Mouse (Mus musculus) limb, embryonic 11.5 days (tissue): ENCODE measurements around the gene Slc6a16. TPM values are rescaled to one million over a fixed set of nuclear protein-coding genes. Genes with fewer than 3 reads are reported as not detected.

Experiments
- ATAC-seq: fragments of 200-750 bp; cut with Nextera tagmentation; 2 replicates; pipeline ENCODE4 v1.8.0; 2017; ENCODE audit warnings: low read depth; ENCODE audit not compliant: insufficient number of reproducible peaks, low FRiP score, low TSS enrichment
- DNase-seq: peaks from one replicate; pipeline ENCODE4 v3.0.0-alpha.2; 2015; ENCODE audit warnings: low spot score
- H3K27ac ChIP-seq: fragments of 300-500 bp; sonication (generic); replicated peaks from 2 replicates; pipeline ENCODE4 v1.5.1; 2014; ENCODE audit warnings: low read depth, mild to moderate bottlenecking, low read length
- H3K27me3 ChIP-seq: fragments of 300-500 bp; sonication (generic); 2 replicates; pipeline ENCODE4 v1.6.1; 2014; ENCODE audit warnings: mild to moderate bottlenecking, low read length, mixed read lengths; ENCODE audit not compliant: control insufficient read depth, insufficient read depth
- H3K36me3 ChIP-seq: fragments of 300-500 bp; sonication (generic); 2 replicates; pipeline ENCODE4 v1.6.1; 2014; ENCODE audit warnings: mild to moderate bottlenecking, low read length, moderate library complexity, mixed read lengths; ENCODE audit not compliant: control insufficient read depth, insufficient read depth
- H3K4me1 ChIP-seq: fragments of 300-500 bp; sonication (generic); 2 replicates; pipeline ENCODE4 v1.6.1; 2014; ENCODE audit warnings: low read length, mixed read lengths; ENCODE audit not compliant: control insufficient read depth, insufficient read depth
- H3K4me2 ChIP-seq: fragments of 300-500 bp; sonication (generic); 2 replicates; pipeline ENCODE4 v1.6.1; 2014; ENCODE audit warnings: low read depth, mild to moderate bottlenecking, moderate library complexity; ENCODE audit not compliant: severe bottlenecking
- H3K4me3 ChIP-seq: fragments of 300-500 bp; sonication (generic); 2 replicates; pipeline ENCODE4 v1.5.1; 2014; ENCODE audit warnings: low read depth, low read length
- H3K9ac ChIP-seq: fragments of 300-500 bp; sonication (generic); 2 replicates; pipeline ENCODE4 v1.6.1; 2014; ENCODE audit warnings: mild to moderate bottlenecking, low read length
- H3K9me3 ChIP-seq: fragments of 300-500 bp; sonication (generic); 2 replicates; pipeline ENCODE4 v1.6.1; 2016; ENCODE audit warnings: low read length; ENCODE audit not compliant: control insufficient read depth
- WGBS: fragments of 180-500 bp; shearing (Covaris S2); extraction: QIAGEN DNeasy Blood & Tissue Kit; methylation state at CpG from one replicate; pipeline ENCODE4 v1.1.7; 2014; 5-methylcytosine and 5-hydroxymethylcytosine counted together
- polyA plus RNA-seq: library from polyadenylated mRNA; unstranded; fragments of >200 nt; fragmentation: Nextera tagmentation; extraction: Ambion mirVana; gene quantifications from 2 replicates; pipeline ENCODE4 v1.2.1, GENCODE M21; 2014

Slc6a16 gene
- polyA plus RNA-seq, 1 experiment from 2014 or later = 0.36 TPM

GRCm38 (mm10) chr7:45228548-45228947, 12.3 kb upstream of the Slc6a16 start:
- H3K27me3 ChIP-seq = no peaks in the 10 kb centered on the region
- no peak overlapping the region for H3K4me3 ChIP-seq
- no peak overlapping the region for H3K9ac ChIP-seq
- H3K9me3 ChIP-seq = no peaks in the 10 kb centered on the region
- H3K27ac ChIP-seq = no peak overlapping the region
- ATAC-seq = no peak
- H3K4me2 ChIP-seq = no peak overlapping the region
- DNase-seq = peak; percentile 20
- H3K36me3 ChIP-seq = peaks cover 66% of the 10 kb centered on the region
- H3K4me1 ChIP-seq = peaks cover 8% of the 10 kb centered on the region; the same call in 1 of the 2 replicates
- 96% methylated on average over 18 of the region's 18 CpGs for WGBS

GRCm38 (mm10) chr7:45229046-45229445, 11.8 kb upstream of the Slc6a16 start:
- ATAC-seq (no peak), DNase-seq (no peak)
- Histone ChIP-seq H3K27ac (no peak overlapping the region), H3K36me3 (peaks cover 63% of the 10 kb centered on the region), H3K27me3 (no peaks in the 10 kb centered on the region), H3K4me3 (no peak overlapping the region), H3K9me3 (no peaks in the 10 kb centered on the region), H3K9ac (no peak overlapping the region), H3K4me2 (no peak overlapping the region), H3K4me1 (peaks cover 11% of the 10 kb centered on the region)
- 97% methylated on average over 8 of the region's 8 CpGs for WGBS

- Histone ChIP-seq H3K4me2 (no peak overlapping the region), H3K4me1 (peaks cover 16% of the 10 kb centered on the region), H3K9ac (no peak overlapping the region), H3K27me3 (no peaks in the 10 kb centered on the region), H3K36me3 (peaks cover 60% of the 10 kb centered on the region), H3K27ac (no peak overlapping the region), H3K4me3 (no peak overlapping the region), H3K9me3 (no peaks in the 10 kb centered on the region)
- 85% methylated on average over 7 of the region's 7 CpGs for WGBS
- ATAC-seq (no peak), DNase-seq (no peak)
Measured at GRCm38 (mm10) chr7:45229459-45230203, 11.3 kb upstream of the Slc6a16 start.

- peaks cover 26% of the 10 kb centered on the region for H3K4me1 ChIP-seq
- H3K4me3 ChIP-seq = no peak overlapping the region
- no peaks in the 10 kb centered on the region for H3K27me3 ChIP-seq
- peaks cover 49% of the 10 kb centered on the region for H3K36me3 ChIP-seq
- 96% methylated on average over 12 of the region's 12 CpGs for WGBS
- no peaks in the 10 kb centered on the region for H3K9me3 ChIP-seq
- no peak overlapping the region for H3K4me2 ChIP-seq
- no peak overlapping the region for H3K9ac ChIP-seq
- no peak for ATAC-seq
- DNase-seq = no peak
- no peak overlapping the region for H3K27ac ChIP-seq
Measured at GRCm38 (mm10) chr7:45231192-45231591, 9.7 kb upstream of the Slc6a16 start.

GRCm38 (mm10) chr7:45231941-45232340, 8.9 kb upstream of the Slc6a16 start:
- no peak overlapping the region for H3K27ac ChIP-seq
- H3K4me1 ChIP-seq = peaks cover 26% of the 10 kb centered on the region
- DNase-seq = peak; percentile 21
- H3K4me2 ChIP-seq = no peak overlapping the region
- WGBS = 87% methylated on average over 11 of the region's 11 CpGs
- peaks cover 42% of the 10 kb centered on the region for H3K36me3 ChIP-seq
- no peak overlapping the region for H3K4me3 ChIP-seq
- no peaks in the 10 kb centered on the region for H3K9me3 ChIP-seq
- no peak overlapping the region for H3K9ac ChIP-seq
- ATAC-seq = no peak
- no peaks in the 10 kb centered on the region for H3K27me3 ChIP-seq

- Histone ChIP-seq H3K9ac (no peak overlapping the region), H3K4me3 (no peak overlapping the region), H3K27me3 (no peaks in the 10 kb centered on the region), H3K4me1 (peaks cover 26% of the 10 kb centered on the region), H3K9me3 (no peaks in the 10 kb centered on the region), H3K27ac (no peak overlapping the region), H3K36me3 (peaks cover 37% of the 10 kb centered on the region), H3K4me2 (no peak overlapping the region)
- DNase-seq (peak; percentile 22), ATAC-seq (no peak)
- WGBS = 64% methylated on average over 13 of the region's 13 CpGs
Measured at GRCm38 (mm10) chr7:45232716-45233465, 8.0 kb upstream of the Slc6a16 start.

GRCm38 (mm10) chr7:45233580-45234332, 7.1 kb upstream of the Slc6a16 start:
- DNase-seq = peak; percentile 55
- 24% methylated on average over 20 of the region's 20 CpGs for WGBS
- H3K27ac ChIP-seq = peak overlapping the region; percentile 68
- H3K9ac ChIP-seq = no peak overlapping the region
- peaks cover 26% of the 10 kb centered on the region for H3K4me1 ChIP-seq
- no peak overlapping the region for H3K4me3 ChIP-seq
- no peak for ATAC-seq
- peak overlapping the region; percentile 44 for H3K4me2 ChIP-seq
- no peaks in the 10 kb centered on the region for H3K9me3 ChIP-seq
- peaks cover 29% of the 10 kb centered on the region for H3K36me3 ChIP-seq
- H3K27me3 ChIP-seq = no peaks in the 10 kb centered on the region

- 8% methylated on average over 29 of the region's 29 CpGs for WGBS
- Histone ChIP-seq H3K4me3 (no peak overlapping the region), H3K4me1 (peaks cover 26% of the 10 kb centered on the region), H3K9me3 (no peaks in the 10 kb centered on the region), H3K36me3 (peaks cover 23% of the 10 kb centered on the region), H3K27ac (peak overlapping the region; percentile 68), H3K27me3 (peaks cover 3% of the 10 kb centered on the region; the same call in 1 of the 2 replicates), H3K4me2 (peak overlapping the region; percentile 44), H3K9ac (no peak overlapping the region)
- ATAC-seq = no peak
- DNase-seq = peak; percentile 70
Measured at GRCm38 (mm10) chr7:45234333-45234841, 6.5 kb upstream of the Slc6a16 start.
